Mouse (Mus musculus) forebrain, embryonic 16.5 days (tissue): ENCODE measurements at regions not wholly inside any gene's neighbourhood (a gene's known extent, or its start where the extent isn't known, plus 50 kb on each side); places are given as distances from the start of the nearest gene placed in this dataset.

Source experiments
- ATAC-seq: fragments of 200-750 bp; cut with Nextera tagmentation; 2 replicates; pipeline ENCODE4 v1.8.0; 2017; ENCODE audit warnings: mild to moderate bottlenecking, moderate library complexity
- H3K27ac ChIP-seq: fragments of 300-500 bp; sonication (generic); 2 replicates; pipeline ENCODE4 v1.5.1; 2014; ENCODE audit warnings: low read length, control low read depth
- H3K27me3 ChIP-seq: fragments of 300-500 bp; sonication (generic); replicated peaks from 2 replicates; pipeline ENCODE4 v1.6.1; 2014; ENCODE audit warnings: low read length; ENCODE audit not compliant: control insufficient read depth, insufficient read depth
- H3K36me3 ChIP-seq: fragments of 300-500 bp; sonication (generic); 2 replicates; pipeline ENCODE4 v1.6.1; 2014; ENCODE audit not compliant: control insufficient read depth, insufficient read depth
- H3K4me1 ChIP-seq: fragments of 300-500 bp; sonication (generic); replicated peaks from 2 replicates; pipeline ENCODE4 v1.6.1; 2014; ENCODE audit warnings: low read length; ENCODE audit not compliant: control insufficient read depth, insufficient read depth
- H3K4me2 ChIP-seq: fragments of 300-500 bp; sonication (generic); 2 replicates; pipeline ENCODE4 v1.6.1; 2014; ENCODE audit warnings: mild to moderate bottlenecking, low read length, control low read depth
- H3K4me3 ChIP-seq: fragments of 300-500 bp; sonication (generic); replicated peaks from 2 replicates; pipeline ENCODE4 v1.5.1; 2014; ENCODE audit warnings: mild to moderate bottlenecking, low read length, control low read depth
- H3K9ac ChIP-seq: fragments of 300-500 bp; sonication (generic); replicated peaks from 2 replicates; pipeline ENCODE4 v1.6.1; 2014; ENCODE audit warnings: low read depth, low read length, control low read depth
- H3K9me3 ChIP-seq: fragments of 300-500 bp; sonication (generic); 2 replicates; pipeline ENCODE4 v1.6.1; 2016; ENCODE audit warnings: low read length; ENCODE audit not compliant: control insufficient read depth
- WGBS: fragments of 180-500 bp; shearing (Covaris S2); extraction: QIAGEN DNeasy Blood & Tissue Kit; methylation state at CpG from one replicate; pipeline ENCODE4 v1.1.7; 2014; 5-methylcytosine and 5-hydroxymethylcytosine counted together

DNA sequence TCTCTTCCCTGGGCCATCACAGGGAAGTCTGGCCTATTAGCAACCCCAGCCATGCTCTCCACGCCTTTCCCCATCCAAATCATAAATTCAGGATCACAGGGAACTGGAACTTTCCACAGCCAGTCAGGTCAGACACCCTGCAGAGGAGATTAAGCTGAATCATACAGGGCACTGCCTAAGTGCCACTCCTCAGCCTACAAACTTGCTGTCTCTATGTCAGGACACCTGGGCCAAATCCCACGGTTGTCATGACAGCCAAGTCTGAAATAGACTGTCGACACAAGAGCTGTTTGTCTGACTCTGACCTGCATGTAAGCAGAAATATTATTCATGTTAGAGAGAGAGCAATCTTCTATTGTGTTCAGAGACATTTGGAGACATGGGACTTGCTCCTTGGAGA lies 374.0 kb upstream of the Trib2 start:
- H3K4me1 ChIP-seq = no peaks in the 10 kb centered on the region
- H3K36me3 ChIP-seq = no peaks in the 10 kb centered on the region
- H3K9ac ChIP-seq = no peak overlapping the region
- no peaks in the 10 kb centered on the region for H3K27me3 ChIP-seq
- ATAC-seq = 0 out of 2 replicates have a peak, but pooled peaks have one; percentile 28
- H3K27ac ChIP-seq = no peak overlapping the region
- H3K4me2 ChIP-seq = no peak overlapping the region
- 49% methylated on average over 3 of the region's 3 CpGs for WGBS
- no peaks in the 10 kb centered on the region for H3K9me3 ChIP-seq
- no peak overlapping the region for H3K4me3 ChIP-seq

DNA sequence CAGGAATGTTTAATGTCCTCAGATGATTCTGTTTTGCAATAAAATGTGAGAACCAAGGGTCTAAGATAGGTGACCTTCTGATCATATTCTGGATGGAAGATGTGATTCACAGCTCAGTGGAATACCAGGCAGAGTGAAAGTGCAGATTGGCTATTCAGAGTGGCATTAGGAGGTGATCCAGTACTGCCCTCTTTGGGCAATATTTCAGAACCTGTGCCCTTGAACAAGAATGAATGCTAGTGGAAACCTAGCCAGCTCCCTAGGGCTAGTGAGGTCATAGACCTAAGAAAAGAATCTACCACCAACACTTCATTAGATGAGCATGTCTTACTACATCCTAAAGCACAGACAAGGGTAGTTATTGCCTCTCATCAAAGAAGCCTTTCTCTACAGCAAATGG lies 372.7 kb upstream of the Trib2 start:
- H3K4me2 ChIP-seq = no peak overlapping the region
- no peaks in the 10 kb centered on the region for H3K4me1 ChIP-seq
- H3K27ac ChIP-seq = no peak overlapping the region
- H3K9me3 ChIP-seq = no peaks in the 10 kb centered on the region
- no peak overlapping the region for H3K9ac ChIP-seq
- H3K27me3 ChIP-seq = no peaks in the 10 kb centered on the region
- no peak for ATAC-seq
- H3K4me3 ChIP-seq = no peak overlapping the region
- H3K36me3 ChIP-seq = no peaks in the 10 kb centered on the region

DNA sequence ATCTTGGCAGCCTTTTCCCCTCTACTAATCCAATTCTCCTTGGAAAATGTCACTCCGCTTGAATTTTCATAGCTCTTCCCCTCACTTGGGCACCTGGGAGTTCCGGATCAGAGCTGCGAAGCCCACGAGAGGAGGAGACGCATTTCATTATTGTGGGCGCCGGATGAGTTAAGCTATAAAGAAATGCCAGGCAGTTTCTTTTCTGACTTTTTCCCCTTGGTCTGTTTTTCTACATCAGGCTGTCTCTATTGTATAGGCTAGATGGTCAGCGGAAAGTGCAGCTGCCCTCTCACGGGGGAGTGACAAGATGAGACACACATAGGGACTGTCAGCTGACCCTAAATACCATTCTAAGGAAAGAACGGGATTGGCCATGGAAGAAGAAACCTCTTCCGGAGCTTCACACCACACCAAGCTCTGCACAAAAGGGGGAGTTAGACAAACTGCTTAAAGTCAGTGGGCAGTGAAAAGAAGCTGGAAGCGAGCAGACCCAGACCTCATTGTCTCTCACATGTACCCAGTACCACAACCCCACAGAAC lies 369.3 kb upstream of the Trib2 start:
- Histone ChIP-seq H3K4me1 (peaks cover 7% of the 10 kb centered on the region; the same call in 1 of the 2 replicates), H3K36me3 (no peaks in the 10 kb centered on the region), H3K4me3 (no peak overlapping the region), H3K9me3 (no peaks in the 10 kb centered on the region), H3K9ac (no peak overlapping the region), H3K4me2 (no peak overlapping the region), H3K27ac (no peak overlapping the region), H3K27me3 (no peaks in the 10 kb centered on the region)
- WGBS = 64% methylated on average over 12 of the region's 12 CpGs
- ATAC-seq = no peak

DNA sequence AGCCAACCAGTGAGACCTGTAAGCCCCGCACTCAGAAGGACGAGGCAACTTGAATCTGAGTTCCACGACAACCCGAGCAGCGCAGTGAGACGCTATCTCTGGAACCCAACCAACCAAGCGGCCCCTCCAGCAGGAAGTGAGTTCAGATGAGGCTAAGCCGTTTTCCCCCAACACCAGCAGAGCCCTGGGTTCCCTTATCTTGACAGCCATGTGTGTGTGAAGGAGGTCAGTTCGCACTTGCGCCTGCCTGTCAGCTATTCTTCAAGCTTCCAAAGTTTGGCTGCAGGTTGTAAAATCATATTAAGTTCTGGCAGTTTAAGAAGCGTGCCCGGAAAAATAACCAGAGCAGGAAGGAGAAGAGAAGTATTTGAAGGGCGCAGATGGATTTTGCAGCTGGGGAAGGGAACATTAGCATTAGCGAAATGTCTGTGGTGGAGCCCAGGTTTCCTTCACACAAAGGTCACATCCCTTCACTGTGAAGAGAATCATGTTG lies 368.8 kb upstream of the Trib2 start:
- Histone ChIP-seq H3K9me3 (no peaks in the 10 kb centered on the region), H3K36me3 (no peaks in the 10 kb centered on the region), H3K27ac (no peak overlapping the region), H3K27me3 (no peaks in the 10 kb centered on the region), H3K9ac (no peak overlapping the region), H3K4me3 (no peak overlapping the region), H3K4me1 (peaks cover 7% of the 10 kb centered on the region; the same call in 1 of the 2 replicates), H3K4me2 (no peak overlapping the region)
- ATAC-seq = no peak
- WGBS = 89% methylated on average over 14 of the region's 14 CpGs

DNA sequence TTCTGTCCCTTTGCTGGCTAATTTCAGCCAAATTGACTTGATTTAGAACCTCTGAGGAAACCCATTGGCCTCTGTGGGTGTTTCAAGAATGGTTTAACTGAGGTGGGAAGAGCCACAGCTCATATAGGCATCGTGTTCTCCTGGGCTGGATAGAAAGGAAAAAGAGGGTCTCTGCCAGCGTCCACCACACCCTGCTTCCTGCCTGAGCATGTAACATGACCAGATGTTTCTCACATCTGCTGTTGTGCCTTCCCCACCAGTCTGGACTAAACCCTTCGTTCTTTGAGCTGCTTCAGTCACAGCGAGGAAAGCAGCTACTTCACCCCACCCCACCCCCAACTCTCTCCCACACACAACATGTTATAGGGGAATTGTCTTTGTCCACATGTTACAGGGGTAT lies 366.3 kb upstream of the Trib2 start:
- H3K9ac ChIP-seq = no peak overlapping the region
- no peak overlapping the region for H3K4me2 ChIP-seq
- 72% methylated on average over 4 of the region's 4 CpGs for WGBS
- peaks cover 7% of the 10 kb centered on the region; the same call in 1 of the 2 replicates for H3K4me1 ChIP-seq
- ATAC-seq = no peak
- no peaks in the 10 kb centered on the region for H3K36me3 ChIP-seq
- no peaks in the 10 kb centered on the region for H3K27me3 ChIP-seq
- H3K27ac ChIP-seq = no peak overlapping the region
- H3K9me3 ChIP-seq = no peaks in the 10 kb centered on the region
- H3K4me3 ChIP-seq = no peak overlapping the region

DNA sequence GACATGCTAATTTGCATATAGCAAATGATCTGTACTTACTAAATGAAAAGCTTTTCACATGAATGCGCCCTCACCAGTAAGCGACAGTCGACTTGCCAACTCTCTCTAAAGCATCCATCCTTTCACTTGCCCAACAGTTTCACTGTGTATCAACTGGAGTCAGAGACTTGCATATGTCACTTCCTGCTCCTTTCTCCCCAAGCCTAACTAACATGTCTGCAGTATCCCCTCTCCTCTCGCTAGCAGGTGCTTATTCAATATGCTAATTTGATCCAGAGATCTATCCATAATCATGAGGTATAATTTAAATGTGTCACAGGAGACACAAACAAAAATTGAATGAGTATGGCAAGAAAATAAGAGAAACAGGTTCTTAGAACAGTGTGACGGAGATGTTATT lies 364.9 kb upstream of the Trib2 start:
- WGBS = 53% methylated on average over 5 of the region's 5 CpGs
- Histone ChIP-seq H3K27ac (no peak overlapping the region), H3K4me3 (no peak overlapping the region), H3K9ac (no peak overlapping the region), H3K4me1 (peaks cover 7% of the 10 kb centered on the region; the same call in 1 of the 2 replicates), H3K9me3 (no peaks in the 10 kb centered on the region), H3K36me3 (no peaks in the 10 kb centered on the region), H3K27me3 (no peaks in the 10 kb centered on the region), H3K4me2 (no peak overlapping the region)
- peak; percentile 71 for ATAC-seq

DNA sequence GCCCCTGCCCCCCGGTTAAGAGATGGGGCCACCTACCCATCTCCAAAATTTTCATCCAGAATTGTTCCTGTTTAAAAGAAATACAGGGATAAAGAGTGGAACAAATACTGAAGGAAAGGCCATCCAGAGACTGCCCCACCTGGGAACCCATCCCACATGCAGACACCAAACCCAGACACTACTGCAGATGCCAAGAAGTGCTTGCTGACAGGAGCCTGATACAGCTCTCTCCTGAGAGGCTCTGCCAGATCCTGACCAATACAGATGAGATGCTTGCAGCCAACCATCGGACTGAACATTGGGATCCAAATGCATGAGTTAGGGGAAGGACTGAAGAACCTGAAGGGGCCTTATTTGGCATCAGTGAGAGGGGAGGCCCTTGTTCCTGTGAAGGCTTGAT lies 363.2 kb upstream of the Trib2 start:
- Histone ChIP-seq H3K4me1 (peaks cover 7% of the 10 kb centered on the region; the same call in 1 of the 2 replicates), H3K4me3 (no peak overlapping the region), H3K9ac (no peak overlapping the region), H3K36me3 (no peaks in the 10 kb centered on the region), H3K4me2 (no peak overlapping the region), H3K9me3 (no peaks in the 10 kb centered on the region), H3K27me3 (no peaks in the 10 kb centered on the region), H3K27ac (no peak overlapping the region)
- ATAC-seq = no peak
- WGBS = 92% methylated on average over 2 of the region's 2 CpGs

DNA sequence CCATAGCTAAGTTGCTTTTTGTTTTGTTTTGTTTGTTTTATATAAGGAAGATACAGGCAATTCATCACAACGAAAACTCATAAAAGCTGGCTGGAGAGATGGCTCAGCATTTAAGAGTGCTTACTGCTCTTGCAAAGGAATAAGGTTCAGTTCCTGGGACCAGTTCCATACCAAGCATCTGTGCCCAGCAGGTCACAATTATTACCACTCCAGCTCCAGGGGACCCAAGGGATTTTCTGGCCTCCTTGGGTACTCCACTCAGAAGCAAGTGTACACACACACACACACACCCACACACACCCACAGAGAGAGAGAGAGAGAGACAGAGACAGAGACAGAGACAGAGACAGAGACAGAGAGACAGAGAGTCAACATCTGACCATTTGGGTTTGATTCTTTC lies 359.6 kb upstream of the Trib2 start:
- Histone ChIP-seq H3K27me3 (no peaks in the 10 kb centered on the region), H3K36me3 (no peaks in the 10 kb centered on the region), H3K9ac (no peak overlapping the region), H3K4me2 (no peak overlapping the region), H3K27ac (no peak overlapping the region), H3K4me1 (peaks cover 1% of the 10 kb centered on the region; the same call in 1 of the 2 replicates), H3K9me3 (no peaks in the 10 kb centered on the region), H3K4me3 (no peak overlapping the region)
- 86% methylated on average over 1 of the region's 1 CpGs for WGBS
- no peak for ATAC-seq

DNA sequence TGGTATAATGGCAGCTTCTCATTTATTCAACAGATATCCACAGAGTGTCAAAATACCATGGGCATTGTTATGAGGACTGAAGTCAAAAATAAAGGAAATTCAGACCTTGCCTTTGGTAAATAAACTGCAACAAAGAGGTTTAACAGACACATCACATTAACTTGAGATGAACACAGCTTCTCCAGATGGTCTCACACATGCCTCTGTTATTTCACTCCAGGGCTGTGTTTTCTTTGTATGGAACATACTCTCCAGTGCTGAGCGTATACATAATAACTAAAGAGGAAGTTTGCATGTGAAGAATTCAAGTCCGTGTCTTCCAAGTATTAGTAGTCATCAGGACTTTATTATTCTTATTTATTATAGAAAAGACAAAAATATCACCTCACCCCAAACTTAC lies 355.5 kb upstream of the Trib2 start:
- WGBS = 68% methylated on average over 2 of the region's 2 CpGs
- Histone ChIP-seq H3K27ac (no peak overlapping the region), H3K27me3 (no peaks in the 10 kb centered on the region), H3K9ac (no peak overlapping the region), H3K9me3 (no peaks in the 10 kb centered on the region), H3K4me1 (no peaks in the 10 kb centered on the region), H3K36me3 (no peaks in the 10 kb centered on the region), H3K4me3 (no peak overlapping the region), H3K4me2 (no peak overlapping the region)
- peak; percentile 59; the same call in 1 of the 2 replicates for ATAC-seq

DNA sequence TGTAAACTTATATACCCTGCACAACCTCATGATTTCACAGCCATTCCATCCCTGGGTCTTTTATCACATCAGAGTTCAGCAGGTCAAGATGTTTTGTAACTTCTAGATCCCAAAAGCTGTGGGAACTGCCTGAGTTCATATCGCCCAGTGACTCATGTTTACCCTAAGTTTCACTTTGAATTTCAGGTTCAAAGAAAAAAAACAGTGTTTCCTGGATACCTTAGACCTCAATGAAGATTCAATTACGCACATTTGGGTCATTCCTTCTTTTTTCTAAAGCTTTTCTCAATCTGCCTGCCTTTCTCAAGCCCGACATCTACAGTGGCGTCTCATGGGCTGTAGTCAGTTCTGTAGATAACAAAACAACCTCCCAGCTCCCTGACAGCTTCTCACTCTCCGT lies 354.9 kb upstream of the Trib2 start:
- Histone ChIP-seq H3K9ac (no peak overlapping the region), H3K4me2 (no peak overlapping the region), H3K27me3 (no peaks in the 10 kb centered on the region), H3K36me3 (no peaks in the 10 kb centered on the region), H3K9me3 (no peaks in the 10 kb centered on the region), H3K4me3 (no peak overlapping the region), H3K4me1 (no peaks in the 10 kb centered on the region), H3K27ac (no peak overlapping the region)
- 79% methylated on average over 5 of the region's 5 CpGs for WGBS
- ATAC-seq = no peak
